Mouse (Mus musculus) fat pad, adult 2 months (tissue): ENCODE measurements at regions not wholly inside any gene's neighbourhood (a gene's known extent, or its start where the extent isn't known, plus 50 kb on each side); places are given as distances from the start of the nearest gene placed in this dataset.

Source experiments
- DNase-seq: peaks from one replicate; pipeline ENCODE4 v3.0.0-alpha.2; 2011; ENCODE audit warnings: low read depth, low spot score; ENCODE audit errors: extremely low read depth

- no peak for DNase-seq
Observed at GRCm38 (mm10) chr4:54282934-54283333, 457.1 kb downstream of the Tmem38b start.

DNA sequence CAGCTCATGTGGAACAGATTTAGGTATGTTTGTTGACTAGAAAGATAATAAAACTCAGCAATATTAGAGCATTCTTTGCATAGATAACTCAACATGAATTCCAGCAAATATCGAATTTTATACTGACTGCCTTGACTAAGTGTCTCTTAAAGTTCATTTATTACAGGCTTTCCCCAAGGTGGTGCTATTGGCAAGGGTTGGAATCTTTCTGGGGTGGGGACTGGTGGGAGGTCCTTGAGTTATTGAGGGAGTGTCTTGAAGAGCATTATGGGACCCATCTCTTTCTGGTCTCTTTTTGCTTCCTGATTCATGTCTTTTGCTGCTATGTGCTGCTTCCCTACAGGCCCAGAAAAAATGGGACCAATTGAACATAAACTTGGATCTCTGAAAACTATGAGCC, 488.0 kb downstream of the Tmem38b start:
- no peak for DNase-seq

DNA sequence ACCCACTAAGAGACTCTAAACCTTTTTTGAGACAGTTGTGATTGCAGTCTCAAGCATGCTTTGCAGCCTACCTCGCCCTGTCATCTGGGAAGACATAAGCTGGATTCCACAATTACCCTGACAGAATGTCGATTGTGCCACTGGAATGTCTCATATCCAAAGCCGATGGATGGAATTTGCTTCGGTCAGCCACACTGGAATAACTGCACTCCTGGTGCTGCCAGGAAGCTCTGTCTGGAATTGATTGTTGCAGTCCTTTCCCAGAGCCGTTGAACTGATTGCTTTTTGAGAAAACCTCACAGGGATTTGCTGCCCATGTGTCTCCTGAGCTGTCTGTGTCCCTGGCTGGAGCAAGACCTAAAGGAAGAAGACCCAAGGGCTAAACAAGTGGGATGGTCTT, 499.0 kb downstream of the Tmem38b start:
- no peak for DNase-seq

- DNase-seq = no peak
Observed at GRCm38 (mm10) chr4:54328273-54328672, 502.4 kb downstream of the Tmem38b start.

- no peak for DNase-seq
Observed at GRCm38 (mm10) chr4:54328711-54329427, 503.0 kb downstream of the Tmem38b start.

DNA sequence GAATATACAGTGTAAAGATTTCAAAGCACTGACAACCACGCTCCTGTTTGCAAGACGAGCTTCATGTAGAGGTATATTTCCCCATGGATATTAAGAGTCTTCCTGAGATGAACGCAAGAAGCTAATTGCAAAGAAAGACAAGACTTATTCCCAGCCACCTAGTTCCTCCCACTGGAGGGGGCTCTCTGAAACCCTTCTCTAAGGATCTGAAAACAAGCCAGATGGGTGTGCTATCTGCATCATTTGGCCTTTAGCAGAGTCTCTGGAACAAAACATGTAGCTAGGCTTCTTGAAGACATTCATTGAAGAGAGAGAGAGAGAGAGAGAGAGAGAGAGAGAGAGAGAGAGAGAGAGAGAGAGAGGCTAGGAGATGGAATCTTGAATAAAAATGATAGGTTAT, 504.8 kb downstream of the Tmem38b start:
- no peak for DNase-seq

DNA sequence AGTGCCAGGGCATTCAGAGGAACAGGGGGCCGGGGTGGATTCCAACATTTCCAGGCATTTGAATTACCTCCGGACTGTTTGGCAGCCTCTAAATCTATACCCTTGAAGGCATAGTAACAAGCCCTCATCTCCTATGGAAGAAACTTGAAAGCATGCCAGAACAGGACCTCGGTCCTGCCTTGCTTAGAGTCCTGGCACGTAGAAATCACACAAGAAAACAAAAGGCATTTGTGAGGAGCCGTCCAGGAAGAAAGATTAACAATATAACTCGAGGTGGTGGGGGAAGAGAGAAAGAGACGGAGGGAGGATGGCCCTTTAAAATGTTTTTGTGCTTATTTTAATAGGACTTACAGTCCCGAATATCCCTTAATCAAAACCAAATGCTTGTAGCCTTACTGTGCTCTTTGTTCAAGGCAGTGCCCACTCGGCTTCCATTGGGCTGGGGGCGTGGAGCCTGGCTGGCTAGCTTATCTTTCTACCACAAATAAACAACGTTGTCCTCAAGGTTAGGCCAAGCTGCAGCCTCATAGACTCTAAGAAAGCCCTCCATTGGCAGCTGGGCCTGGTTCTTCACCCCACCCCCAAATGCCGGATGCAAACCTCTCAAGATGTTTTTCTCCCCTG, 505.9 kb downstream of the Tmem38b start:
- no peak for DNase-seq

GRCm38 (mm10) chr4:54332261-54332660, 506.4 kb downstream of the Tmem38b start:
- DNase-seq = no peak

- DNase-seq = no peak
Observed at GRCm38 (mm10) chr4:54338556-54338955, 512.7 kb downstream of the Tmem38b start.

DNA sequence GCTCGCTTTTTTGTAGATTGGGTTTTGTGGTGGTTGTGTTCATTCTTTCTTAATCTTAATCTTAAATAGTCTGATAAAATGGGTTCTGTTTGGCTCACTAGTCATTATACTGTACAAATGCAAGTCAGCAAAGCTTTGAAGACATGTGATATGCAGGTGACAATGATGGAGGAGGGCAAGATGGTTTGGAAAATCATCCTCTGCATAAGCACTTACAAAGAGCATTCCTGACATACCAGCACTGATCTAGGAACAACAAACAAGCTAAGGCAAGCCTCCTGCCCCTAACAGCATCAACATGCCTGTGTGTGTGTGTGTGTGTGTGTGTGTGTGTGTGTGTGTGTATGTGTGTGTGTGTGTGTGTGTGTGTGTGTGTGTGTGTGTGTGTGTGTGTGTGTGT, 514.3 kb downstream of the Tmem38b start:
- no peak for DNase-seq

DNA sequence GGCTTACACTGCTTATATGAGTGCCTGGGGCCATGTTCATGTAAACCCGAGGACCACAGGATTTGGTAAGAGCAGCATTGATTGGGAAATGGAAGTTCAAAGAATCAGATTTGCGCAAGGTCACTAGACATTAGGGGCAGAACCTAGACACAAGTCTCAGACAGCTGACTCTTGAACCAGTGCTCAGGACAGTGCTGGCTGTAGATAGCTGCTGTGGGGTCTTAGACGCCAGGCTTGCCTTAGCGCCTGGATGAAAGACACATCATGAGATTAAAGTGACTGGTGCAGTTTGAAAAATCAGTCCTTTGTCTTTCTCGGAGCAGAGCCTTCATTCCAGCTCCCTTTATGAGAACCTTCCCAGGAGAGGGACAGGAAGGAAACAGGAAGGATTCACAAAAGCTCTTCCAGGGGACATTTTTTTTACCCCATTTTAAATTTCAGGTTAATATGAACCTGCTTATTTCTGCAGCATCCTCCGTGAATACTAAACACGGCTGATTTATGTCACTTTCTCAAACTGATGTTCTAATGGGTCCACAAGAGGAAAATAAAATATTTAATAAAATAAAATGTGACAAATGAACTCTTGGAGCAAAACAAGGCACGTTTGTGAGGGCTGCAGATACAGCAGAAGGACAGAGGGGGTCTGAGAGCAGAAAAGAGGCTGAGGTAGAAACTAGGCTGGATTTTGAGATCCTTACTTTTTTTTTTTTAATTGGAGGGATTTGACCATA, 528.0 kb downstream of the Tmem38b start:
- DNase-seq = no peak

DNA sequence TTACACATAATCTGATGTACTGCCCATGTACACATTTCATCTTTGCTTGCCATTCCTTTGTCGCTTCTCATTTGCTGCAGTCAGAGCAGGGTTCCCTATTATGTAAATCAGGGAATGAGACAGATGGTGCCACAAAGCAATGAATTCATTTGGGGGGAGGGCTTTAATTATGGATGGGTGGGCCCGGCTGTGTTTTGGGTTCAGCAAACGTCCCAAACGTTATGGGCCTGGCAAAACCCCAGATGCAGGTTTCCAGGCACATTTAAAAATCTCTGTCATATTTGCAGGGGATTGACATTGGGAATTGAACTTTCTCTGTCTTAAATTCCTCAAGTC, 528.5 kb downstream of the Tmem38b start:
- DNase-seq = no peak

DNA sequence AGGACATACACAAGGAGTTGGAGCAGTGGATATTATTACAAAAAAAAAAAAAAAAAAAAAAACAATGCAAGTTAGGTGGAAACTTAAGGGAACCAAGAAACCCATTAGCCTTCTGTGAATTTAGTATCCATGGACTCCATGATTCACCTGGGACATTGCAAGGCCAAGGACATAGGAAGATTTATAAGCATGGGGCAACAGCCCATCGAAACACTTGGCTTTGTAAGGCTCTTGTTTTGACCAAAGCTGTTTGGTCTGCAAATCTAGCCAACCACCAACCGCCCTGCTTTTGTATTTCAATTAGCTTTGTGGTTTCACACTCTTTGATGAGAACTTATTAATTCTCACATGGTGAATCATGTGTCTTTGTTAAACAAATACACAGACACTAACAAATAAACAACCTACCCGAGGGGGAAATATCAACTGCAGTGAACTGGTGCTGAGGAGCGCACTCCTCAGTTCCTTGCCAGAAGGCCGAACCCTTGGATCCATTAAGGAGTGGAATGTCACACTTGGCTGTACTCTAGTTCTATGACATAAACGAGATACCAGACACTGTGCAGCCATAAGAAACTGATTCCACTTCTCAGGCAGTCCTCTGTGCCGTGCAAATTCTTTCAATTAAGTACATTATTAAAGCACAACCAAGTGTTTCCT, 529.7 kb downstream of the Tmem38b start:
- DNase-seq = no peak

DNA sequence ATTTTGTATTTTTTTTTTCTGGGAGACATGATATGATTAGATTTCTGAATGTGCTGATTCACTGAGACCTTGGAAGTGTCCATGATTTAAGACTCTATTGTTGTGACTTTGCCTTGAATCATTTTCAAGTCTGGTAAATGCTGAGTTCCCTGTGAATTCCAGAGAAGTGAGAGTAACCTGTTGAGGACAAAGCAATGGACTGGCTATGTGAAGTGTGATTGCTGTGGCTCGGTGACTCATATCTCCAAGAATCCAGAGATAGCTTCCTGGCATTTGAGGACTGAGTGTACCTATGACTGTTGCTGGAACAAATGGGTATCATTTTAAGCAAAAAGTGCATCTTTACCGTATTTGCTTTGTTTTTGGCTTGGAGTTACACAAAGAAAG, 530.2 kb downstream of the Tmem38b start:
- no peak for DNase-seq

DNA sequence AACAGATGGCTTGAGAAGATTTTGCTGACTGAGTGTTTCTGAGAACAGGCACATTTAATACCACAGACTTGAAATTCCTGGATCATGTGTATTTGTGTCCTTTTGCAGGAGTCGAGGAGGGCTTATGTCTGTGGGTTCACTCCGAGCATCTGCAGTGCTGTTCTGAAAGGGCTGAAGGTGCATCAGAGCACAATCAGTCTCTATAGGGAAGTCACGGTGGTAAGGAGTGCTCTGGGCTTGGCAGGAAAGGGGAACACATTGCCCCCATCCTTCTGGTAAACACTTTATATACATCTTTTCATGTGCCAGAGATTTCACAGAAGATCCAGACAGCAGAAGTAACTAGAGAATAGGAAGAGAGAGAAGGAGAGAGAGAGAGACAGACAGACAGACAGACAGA, 545.1 kb downstream of the Tmem38b start:
- no peak for DNase-seq

DNA sequence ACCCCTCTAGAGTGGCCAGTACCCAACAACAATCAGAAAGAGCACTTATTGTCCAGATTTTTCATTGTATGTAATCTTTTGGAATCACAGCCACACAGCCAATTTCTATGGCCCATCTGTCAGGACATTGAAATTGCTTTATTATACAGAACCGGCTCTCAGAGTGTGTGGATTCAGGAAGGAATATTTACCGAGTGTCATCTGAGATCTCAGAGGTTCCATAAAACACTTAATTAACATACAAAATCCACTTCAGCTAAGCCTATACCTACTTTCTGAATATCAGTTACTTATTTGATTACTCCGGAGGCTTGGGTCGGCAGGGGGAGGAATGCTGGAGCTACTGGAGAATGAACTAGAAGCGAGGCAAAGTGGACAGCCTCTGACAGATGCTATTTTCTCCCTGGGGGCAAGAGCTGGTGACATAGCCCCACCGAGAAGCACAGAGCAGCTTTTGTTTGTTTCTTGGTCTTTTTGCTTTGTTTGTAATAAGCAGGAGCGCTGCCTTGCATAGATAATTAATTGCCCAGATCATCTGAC, 545.6 kb downstream of the Tmem38b start:
- no peak for DNase-seq

DNA sequence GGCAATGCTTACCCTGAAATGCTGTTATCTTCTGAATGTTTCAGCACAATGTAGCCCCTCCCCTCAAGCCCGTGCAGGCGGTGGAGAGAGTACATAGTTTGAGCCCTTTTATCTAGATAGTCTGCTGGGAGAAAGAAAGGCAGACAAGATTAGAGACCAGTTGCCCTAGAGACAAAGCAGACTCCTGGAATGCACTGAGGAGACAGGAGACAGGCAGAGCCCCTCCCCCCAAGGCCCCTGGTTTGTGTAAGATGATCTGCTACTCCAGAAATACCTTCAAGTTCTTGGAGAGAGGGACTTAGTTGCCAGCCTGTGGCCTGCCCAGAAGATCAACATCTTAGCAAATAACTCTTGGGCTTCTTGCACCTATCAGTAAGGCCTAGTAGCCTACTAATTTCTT, 547.8 kb downstream of the Tmem38b start:
- DNase-seq = no peak

DNA sequence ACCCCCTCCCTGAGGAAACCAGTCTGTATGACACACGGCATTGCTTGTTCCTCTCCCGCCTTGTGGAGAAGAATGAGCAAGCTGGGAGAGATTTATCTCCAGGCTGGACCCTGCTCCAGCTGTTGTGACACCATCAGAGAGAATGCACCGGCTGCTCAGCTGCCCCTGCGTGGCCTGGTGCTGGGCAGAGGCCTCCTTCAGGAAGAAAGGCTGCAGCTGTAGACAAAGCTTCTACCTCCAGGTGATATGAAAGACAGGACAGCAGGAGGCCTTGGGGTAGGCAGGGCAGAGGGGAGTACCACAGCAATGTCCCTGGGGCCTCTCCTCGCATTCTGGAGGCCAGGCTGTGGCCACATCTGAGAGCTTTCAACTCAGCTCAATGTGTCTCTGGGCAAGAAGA, 548.6 kb downstream of the Tmem38b start:
- no peak for DNase-seq

- no peak for DNase-seq
Observed at GRCm38 (mm10) chr4:54387460-54387859, 557.4 kb upstream of the Zfp462 start.

GRCm38 (mm10) chr4:54391536-54392208, 553.2 kb upstream of the Zfp462 start:
- no peak for DNase-seq

GRCm38 (mm10) chr4:54406151-54406550, 538.7 kb upstream of the Zfp462 start:
- DNase-seq = no peak
